Mouse (Mus musculus) forebrain, embryonic 14.5 days (tissue): Measurements from ENCODE around the gene St3gal3. TPM values are rescaled to one million over a fixed set of nuclear protein-coding genes. Genes with fewer than 3 reads are reported as not detected.
A peak's percentile ranks its signal among the peaks of the same experiment; 100 is the strongest.

Experiments
- ATAC-seq: fragments of 200-750 bp; cut with Nextera tagmentation; 2 replicates; pipeline ENCODE4 v1.8.0; 2017; ENCODE audit warnings: mild to moderate bottlenecking, moderate library complexity
- DNase-seq: peaks from one replicate; pipeline ENCODE4 v3.0.0-alpha.2; 2015; ENCODE audit warnings: low spot score
- H3K27ac ChIP-seq: fragments of 300-500 bp; sonication (generic); 2 replicates; pipeline ENCODE4 v1.5.1; 2014; ENCODE audit warnings: low read depth, mild to moderate bottlenecking, control low read depth, low read length, moderate library complexity
- H3K27me3 ChIP-seq: fragments of 300-500 bp; sonication (generic); replicated peaks from 2 replicates; pipeline ENCODE4 v1.6.1; 2014; ENCODE audit warnings: low read length, control low read depth, mixed read lengths; ENCODE audit not compliant: control insufficient read depth, insufficient read depth
- H3K36me3 ChIP-seq: fragments of 300-500 bp; sonication (generic); 2 replicates; pipeline ENCODE4 v1.6.1; 2014; ENCODE audit warnings: low read length, control low read depth; ENCODE audit not compliant: control insufficient read depth, insufficient read depth
- H3K4me1 ChIP-seq: fragments of 300-500 bp; sonication (generic); 2 replicates; pipeline ENCODE4 v1.6.1; 2014; ENCODE audit warnings: antibody characterized with exemption, low read length, control low read depth; ENCODE audit not compliant: control insufficient read depth, insufficient read depth
- H3K4me2 ChIP-seq: fragments of 300-500 bp; sonication (generic); 2 replicates; pipeline ENCODE4 v1.6.1; 2014; ENCODE audit warnings: mild to moderate bottlenecking, control low read depth, low read length
- H3K4me3 ChIP-seq: fragments of 300-500 bp; sonication (generic); 2 replicates; pipeline ENCODE4 v1.5.1; 2014; ENCODE audit warnings: low read depth, low read length, control low read depth
- H3K9ac ChIP-seq: fragments of 300-500 bp; sonication (generic); 2 replicates; pipeline ENCODE4 v1.6.1; 2014; ENCODE audit warnings: mild to moderate bottlenecking, low read length, control low read depth, moderate library complexity
- H3K9me3 ChIP-seq: fragments of 300-500 bp; sonication (generic); replicated peaks from 2 replicates; pipeline ENCODE4 v1.6.1; 2016; ENCODE audit warnings: low read length, control low read depth, mixed read lengths; ENCODE audit not compliant: control insufficient read depth
- WGBS: fragments of 180-500 bp; shearing (Covaris S2); extraction: QIAGEN DNeasy Blood & Tissue Kit; methylation state at CpG from one replicate; pipeline ENCODE4 v1.1.7; 2014; 5-methylcytosine and 5-hydroxymethylcytosine counted together
- polyA plus RNA-seq: library from polyadenylated mRNA; unstranded; fragments of >200 nt; fragmentation: Nextera tagmentation; extraction: Ambion mirVana; gene quantifications from 2 replicates; pipeline ENCODE4 v1.2.1, GENCODE M21; 2014

St3gal3 gene
- polyA plus RNA-seq, 1 experiment from 2014 or later: 11.3 TPM

DNA sequence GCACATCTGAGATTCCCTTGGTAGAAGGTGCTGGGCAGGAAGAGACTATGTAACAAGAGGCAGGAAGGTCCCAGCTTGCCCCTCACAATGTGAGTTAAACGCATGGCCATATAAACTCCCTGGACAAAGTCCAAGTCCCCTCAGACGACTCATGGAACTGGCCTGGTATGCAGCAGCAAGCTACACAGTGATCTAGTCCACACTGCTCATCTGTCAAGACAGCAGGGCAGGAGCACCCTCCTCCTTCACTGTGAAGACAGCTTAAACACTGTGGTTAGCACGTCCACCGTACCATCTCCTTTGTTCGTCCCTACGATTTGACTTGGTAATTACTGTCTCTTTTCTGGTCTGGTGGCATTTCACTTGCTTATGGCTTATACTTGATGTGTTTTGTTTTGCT is 104.8 kb downstream of the St3gal3 start:
- H3K36me3 ChIP-seq: no peaks in the 10 kb centered on the region
- ATAC-seq (no peak), DNase-seq (peak; percentile 25)
- H3K27me3 ChIP-seq: no peaks in the 10 kb centered on the region
- H3K4me2 ChIP-seq: no peak overlapping the region
- peaks cover 7% of the 10 kb centered on the region; the same call in 1 of the 2 replicates for H3K4me1 ChIP-seq
- no peak overlapping the region for H3K9ac ChIP-seq
- H3K27ac ChIP-seq: no peak overlapping the region
- no peak overlapping the region for H3K4me3 ChIP-seq
- no peaks in the 10 kb centered on the region for H3K9me3 ChIP-seq
- 57% methylated on average over 6 of the region's 6 CpGs for WGBS

DNA sequence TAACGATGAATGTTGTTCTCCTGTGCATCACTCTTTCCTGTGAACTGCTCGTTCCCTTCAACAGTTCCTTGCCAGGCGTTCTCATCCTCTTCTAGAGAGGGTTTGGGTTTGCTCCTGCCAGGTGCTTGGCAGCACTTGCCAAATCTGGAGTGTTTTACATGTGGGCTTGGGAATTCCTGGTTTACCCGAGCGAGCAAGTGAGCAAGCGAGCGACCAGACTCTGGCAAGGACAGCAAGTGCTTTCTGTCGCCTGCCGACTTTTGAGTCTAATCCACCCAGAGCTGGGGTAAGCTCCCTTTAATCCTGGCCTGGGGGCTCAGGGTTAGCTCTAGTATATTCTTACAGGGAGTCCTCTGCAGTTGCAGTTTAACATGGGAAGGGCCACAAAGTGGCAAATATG is 105.7 kb downstream of the St3gal3 start:
- peaks cover 7% of the 10 kb centered on the region; the same call in 1 of the 2 replicates for H3K4me1 ChIP-seq
- no peak overlapping the region; the same call in 1 of the 2 replicates for H3K9ac ChIP-seq
- ATAC-seq (no peak), DNase-seq (peak; percentile 42)
- H3K4me3 ChIP-seq: no peak overlapping the region
- H3K27me3 ChIP-seq: no peaks in the 10 kb centered on the region
- H3K27ac ChIP-seq: no peak overlapping the region
- no peaks in the 10 kb centered on the region for H3K9me3 ChIP-seq
- H3K36me3 ChIP-seq: no peaks in the 10 kb centered on the region
- H3K4me2 ChIP-seq: no peak overlapping the region
- WGBS: 29% methylated on average over 9 of the region's 9 CpGs

DNA sequence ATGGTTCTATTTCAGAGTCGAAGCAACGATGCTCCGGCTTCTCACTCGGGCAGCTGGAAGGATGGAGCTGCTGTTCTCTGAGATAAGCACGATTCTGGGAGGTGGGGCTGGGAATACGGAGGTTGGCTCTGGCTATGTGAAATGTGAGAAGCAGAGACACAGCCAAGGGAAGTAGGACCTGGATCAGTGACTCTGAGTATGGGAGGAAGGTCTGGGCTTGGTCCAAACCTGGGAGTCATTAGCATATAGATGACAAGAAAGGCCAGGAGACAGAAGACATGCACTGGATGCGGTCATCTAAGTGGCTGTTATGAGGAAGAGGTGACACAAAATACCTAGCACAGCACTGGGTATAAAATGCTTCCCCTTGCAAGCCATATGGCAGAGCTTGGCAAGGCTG is 108.8 kb downstream of the St3gal3 start:
- Histone ChIP-seq H3K9me3 (no peaks in the 10 kb centered on the region), H3K4me3 (no peak overlapping the region), H3K9ac (no peak overlapping the region), H3K27me3 (no peaks in the 10 kb centered on the region), H3K4me1 (peaks cover 3% of the 10 kb centered on the region; the same call in 1 of the 2 replicates), H3K27ac (no peak overlapping the region), H3K4me2 (no peak overlapping the region), H3K36me3 (no peaks in the 10 kb centered on the region)
- 87% methylated on average over 7 of the region's 7 CpGs for WGBS
- ATAC-seq: no peak
- no peak for DNase-seq

DNA sequence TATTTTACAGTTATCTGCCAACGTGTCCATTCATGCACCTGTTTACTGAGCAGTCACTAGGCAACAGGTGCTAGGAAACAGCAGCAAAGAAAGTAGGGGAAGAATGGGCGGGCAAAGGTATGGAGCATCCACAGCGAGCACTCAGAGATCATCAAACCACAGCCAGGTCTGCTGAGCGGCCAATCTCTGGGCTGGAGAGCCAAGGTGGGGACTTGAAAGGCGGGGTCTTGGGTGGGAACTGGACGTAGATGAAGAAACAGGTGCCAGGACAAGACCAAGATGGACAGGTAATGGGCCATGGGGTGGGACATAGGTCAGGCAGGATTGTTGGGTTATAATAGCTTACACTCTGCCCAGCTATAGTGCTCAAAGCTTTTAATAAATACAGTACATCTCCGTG is 109.3 kb downstream of the St3gal3 start:
- WGBS: 88% methylated on average over 7 of the region's 7 CpGs
- ATAC-seq: no peak

DNA sequence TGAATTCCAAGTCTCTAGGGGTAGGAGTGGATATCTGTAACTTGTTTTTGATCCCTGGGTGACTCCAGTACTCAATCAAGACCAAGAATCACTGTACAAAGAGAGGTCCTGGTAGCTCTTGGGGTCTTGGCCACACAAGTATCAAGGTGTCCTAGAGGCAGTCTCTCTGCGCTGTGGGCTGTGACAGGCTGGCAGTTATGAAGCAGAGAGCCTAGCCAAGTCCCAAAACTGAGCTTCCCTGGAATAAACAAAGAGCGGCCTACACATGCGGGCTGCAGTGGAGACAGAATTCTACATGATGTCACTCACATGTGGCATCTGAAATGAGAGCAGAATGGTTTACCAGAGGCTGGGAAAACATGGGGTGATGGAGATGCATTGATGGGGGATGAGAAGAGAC is 111.9 kb downstream of the St3gal3 start:
- DNase-seq (no peak), ATAC-seq (no peak)
- Histone ChIP-seq H3K36me3 (no peaks in the 10 kb centered on the region), H3K4me3 (no peak overlapping the region), H3K27ac (no peak overlapping the region), H3K9me3 (no peaks in the 10 kb centered on the region), H3K4me1 (no peaks in the 10 kb centered on the region), H3K27me3 (no peaks in the 10 kb centered on the region), H3K9ac (no peak overlapping the region), H3K4me2 (no peak overlapping the region)
- WGBS: 91% methylated on average over 3 of the region's 3 CpGs

More for the DNA sequence above, 109.3 kb downstream of the St3gal3 start:
- no peaks in the 10 kb centered on the region for H3K9me3 ChIP-seq
- no peaks in the 10 kb centered on the region for H3K27me3 ChIP-seq
- no peak overlapping the region for H3K4me2 ChIP-seq
- no peak overlapping the region for H3K4me3 ChIP-seq
- no peak overlapping the region for H3K27ac ChIP-seq
- H3K9ac ChIP-seq: no peak overlapping the region
- DNase-seq: no peak
- peaks cover 3% of the 10 kb centered on the region; the same call in 1 of the 2 replicates for H3K4me1 ChIP-seq
- no peaks in the 10 kb centered on the region for H3K36me3 ChIP-seq

DNA sequence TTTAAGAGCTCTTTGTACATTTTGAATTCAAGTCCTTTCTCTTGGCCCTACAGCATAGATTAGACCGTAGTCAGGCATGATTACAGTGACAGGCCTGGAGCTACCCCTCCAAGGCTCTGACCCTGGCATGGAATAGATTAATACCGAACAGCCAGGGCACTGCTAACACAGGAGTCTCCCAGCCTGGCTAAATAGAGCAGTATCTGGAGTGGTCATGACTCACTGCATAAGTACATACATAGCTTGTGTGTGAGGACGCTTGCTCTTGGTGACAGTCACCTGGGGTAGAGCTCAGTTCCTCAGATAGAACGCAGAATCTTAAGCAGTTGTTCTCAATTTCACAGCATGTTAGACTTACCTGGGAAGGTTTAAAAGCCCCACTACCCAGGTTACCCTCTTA is 112.3 kb downstream of the St3gal3 start:
- 89% methylated on average over 4 of the region's 4 CpGs for WGBS
- no peak overlapping the region for H3K27ac ChIP-seq

DNA sequence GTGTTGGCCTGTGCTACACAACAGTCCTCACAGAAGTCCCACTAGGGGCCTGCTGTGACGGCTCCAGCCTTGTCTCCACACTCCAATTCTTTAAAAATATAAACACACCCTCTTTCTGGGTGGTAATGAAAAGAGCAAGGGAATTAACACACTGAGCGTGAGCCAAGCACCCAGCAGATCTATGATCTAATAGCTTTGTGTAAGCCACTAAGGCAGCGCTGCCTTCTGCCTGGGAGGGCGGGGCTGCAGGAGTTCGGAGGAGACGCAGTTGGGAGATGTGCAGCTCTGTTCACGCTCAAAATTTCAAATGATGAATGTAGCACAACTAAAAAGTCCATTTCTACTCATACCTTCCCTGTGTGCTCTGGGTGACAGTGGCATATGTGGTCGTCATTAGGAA is 115.1 kb downstream of the St3gal3 start:
- H3K4me3 ChIP-seq: no peak overlapping the region
- no peak for DNase-seq
- H3K9ac ChIP-seq: no peak overlapping the region
- ATAC-seq: no peak
- no peaks in the 10 kb centered on the region for H3K36me3 ChIP-seq
- H3K27ac ChIP-seq: no peak overlapping the region
- H3K9me3 ChIP-seq: no peaks in the 10 kb centered on the region
- no peak overlapping the region for H3K4me2 ChIP-seq
- peaks cover 3% of the 10 kb centered on the region; the same call in 1 of the 2 replicates for H3K4me1 ChIP-seq
- no peaks in the 10 kb centered on the region for H3K27me3 ChIP-seq
- 61% methylated on average over 8 of the region's 8 CpGs for WGBS

More for the DNA sequence above, 112.3 kb downstream of the St3gal3 start:
- DNase-seq: no peak
- Histone ChIP-seq H3K27me3 (no peaks in the 10 kb centered on the region), H3K36me3 (no peaks in the 10 kb centered on the region), H3K9ac (no peak overlapping the region), H3K4me1 (no peaks in the 10 kb centered on the region), H3K9me3 (no peaks in the 10 kb centered on the region), H3K4me3 (no peak overlapping the region), H3K4me2 (no peak overlapping the region)
- no peak for ATAC-seq

DNA sequence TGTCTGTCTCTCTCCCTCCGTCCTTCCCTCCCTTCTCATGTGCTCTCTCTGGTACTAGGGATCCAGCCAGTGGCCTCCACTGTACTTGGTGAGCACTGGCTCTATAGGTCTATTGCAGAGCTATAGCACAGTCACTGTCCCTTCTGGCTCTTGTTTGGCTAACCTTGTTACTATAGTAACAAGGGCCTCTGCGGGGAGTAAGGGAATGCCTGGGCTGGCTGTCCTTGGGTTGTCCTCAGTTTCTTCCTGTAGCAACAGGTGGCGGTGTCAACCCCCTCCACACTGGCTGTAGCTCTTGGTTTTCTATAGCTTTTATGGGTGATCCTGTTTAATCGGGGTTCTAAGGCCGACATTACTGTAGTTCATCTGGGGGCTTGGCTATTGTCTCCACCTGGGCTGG is 115.5 kb downstream of the St3gal3 start:
- Histone ChIP-seq H3K36me3 (no peaks in the 10 kb centered on the region), H3K9ac (no peak overlapping the region), H3K27ac (no peak overlapping the region), H3K27me3 (no peaks in the 10 kb centered on the region), H3K4me3 (no peak overlapping the region), H3K9me3 (no peaks in the 10 kb centered on the region), H3K4me2 (no peak overlapping the region), H3K4me1 (peaks cover 3% of the 10 kb centered on the region; the same call in 1 of the 2 replicates)
- DNase-seq: no peak
- 72% methylated on average over 5 of the region's 5 CpGs for WGBS
- no peak for ATAC-seq

DNA sequence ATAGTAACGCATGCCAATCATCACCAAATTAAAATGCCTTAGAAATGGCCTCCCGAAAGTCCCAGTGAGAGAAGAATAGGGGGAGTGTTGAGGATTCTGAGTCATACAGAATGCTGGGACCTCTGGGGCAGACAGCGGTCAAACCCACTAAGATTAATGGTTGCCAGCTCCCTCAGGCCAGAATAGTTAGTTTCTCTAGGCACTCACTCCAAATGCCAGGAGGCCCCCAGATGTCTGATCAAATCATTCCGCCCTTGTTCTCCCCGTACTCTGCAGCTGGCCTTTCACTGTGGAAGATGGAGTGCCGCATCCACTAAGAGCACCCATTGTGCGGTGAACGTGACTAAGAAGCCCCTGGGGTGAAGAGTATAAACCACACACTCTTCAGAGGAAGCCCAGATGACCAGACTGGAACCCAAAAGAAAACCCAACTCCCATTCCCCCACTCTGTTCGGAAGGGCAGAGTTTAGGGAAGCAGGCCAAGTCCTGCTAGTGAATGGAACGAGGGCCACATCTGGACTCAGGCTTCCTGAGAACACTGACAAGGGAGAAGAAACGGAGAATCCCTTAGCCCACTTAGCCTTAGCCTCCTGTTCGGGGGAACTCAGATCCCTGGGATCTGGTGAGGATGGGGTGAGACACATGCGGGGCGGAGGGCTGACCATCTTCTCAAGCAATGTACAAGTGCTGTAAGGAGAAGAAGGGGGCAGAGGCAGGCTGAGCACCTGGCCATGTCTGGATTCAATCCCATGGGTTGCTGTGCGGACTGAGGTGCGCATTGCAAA is 117.5 kb downstream of the St3gal3 start:
- Histone ChIP-seq H3K27me3 (no peaks in the 10 kb centered on the region), H3K27ac (no peak overlapping the region), H3K4me2 (no peak overlapping the region), H3K9me3 (no peaks in the 10 kb centered on the region), H3K4me3 (no peak overlapping the region), H3K9ac (no peak overlapping the region), H3K4me1 (peaks cover 3% of the 10 kb centered on the region; the same call in 1 of the 2 replicates), H3K36me3 (no peaks in the 10 kb centered on the region)
- ATAC-seq (no peak), DNase-seq (no peak)
- WGBS: 83% methylated on average over 16 of the region's 16 CpGs
